Mouse (Mus musculus): ENCODE measurements around the gene Hnrnpul1. TPM values are rescaled to one million over a fixed set of nuclear protein-coding genes. Genes with fewer than 3 reads are reported as not detected.
A peak's percentile ranks its signal among the peaks of the same experiment; 100 is the strongest.

Hnrnpul1 gene
- polyA plus RNA-seq, 1 experiment from 2014 or later = 49.0 TPM

DNA sequence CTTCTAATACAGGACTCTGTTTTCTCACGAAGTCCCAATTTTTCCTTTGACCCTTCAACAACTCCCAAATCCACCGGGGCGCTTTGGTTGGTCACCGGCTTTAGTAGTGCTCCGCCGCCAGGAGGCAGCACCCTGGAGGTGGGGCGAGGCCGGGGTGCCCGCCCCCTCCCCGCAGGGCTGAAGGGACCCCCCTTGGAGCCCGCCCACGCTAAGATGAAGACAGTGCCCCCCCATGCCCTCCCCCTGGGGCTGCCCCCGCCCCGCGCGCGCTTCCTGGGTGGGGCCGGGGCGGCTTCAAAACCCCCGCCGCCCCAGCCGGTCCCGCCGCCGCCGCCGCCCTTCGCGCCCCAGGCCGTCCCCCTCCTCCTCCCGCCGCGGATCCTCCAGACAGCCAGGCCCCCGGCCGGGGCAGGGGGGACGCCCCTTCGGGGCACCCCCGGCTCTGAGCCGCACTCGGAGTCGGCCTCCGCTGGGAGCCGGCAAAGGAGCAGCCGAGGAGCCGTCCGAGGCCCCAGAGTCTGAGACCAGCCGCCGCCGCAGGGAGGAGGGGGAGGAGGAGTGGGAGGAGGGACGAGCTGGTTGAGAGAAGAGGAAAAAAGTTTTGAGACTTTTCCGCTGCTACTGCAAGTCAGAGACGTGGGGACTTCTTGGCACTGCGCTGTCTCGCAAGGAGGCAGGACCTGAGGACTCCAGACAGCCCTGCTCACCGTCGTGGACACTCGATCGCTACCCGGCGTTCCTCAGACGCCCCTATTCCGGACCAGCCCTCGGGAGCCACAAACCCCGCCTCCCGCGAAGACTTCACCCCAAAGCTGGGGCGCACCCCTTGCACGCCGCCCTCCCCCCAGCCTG lies 67.7 kb downstream of the Hnrnpul1 start, which contains the start of gene Tgfb1:
TSS of gene Tgfb1 (plus strand) at position 323 of the 852 bp plus-strand sequence.
- no peaks in the 10 kb centered on the region for H3K9me3 ChIP-seq
- peak within 1 kb of the TSS; percentile 73 for H3K4me3 ChIP-seq (replicated peaks)
- WGBS = under 1% methylated on average over 65 of the region's 69 CpGs
- peak within 1 kb of the TSS; percentile 71 for H3K9ac ChIP-seq
- H3K27me3 ChIP-seq (replicated peaks) = peaks cover 6% of the 10 kb centered on the region; the same call in 1 of the 2 replicates
- H3K27ac ChIP-seq = peak within 1 kb of the TSS; percentile 84
- peak within 1 kb of the TSS; percentile 97 for H3K4me2 ChIP-seq
- no peaks in the 10 kb centered on the region for H3K36me3 ChIP-seq
- peak; percentile 16; the same call in 1 of the 2 replicates for ATAC-seq (ENCODE audit: insufficient read depth, low FRiP score, low read depth)
- H3K4me1 ChIP-seq = peaks cover 34% of the 10 kb centered on the region

DNA sequence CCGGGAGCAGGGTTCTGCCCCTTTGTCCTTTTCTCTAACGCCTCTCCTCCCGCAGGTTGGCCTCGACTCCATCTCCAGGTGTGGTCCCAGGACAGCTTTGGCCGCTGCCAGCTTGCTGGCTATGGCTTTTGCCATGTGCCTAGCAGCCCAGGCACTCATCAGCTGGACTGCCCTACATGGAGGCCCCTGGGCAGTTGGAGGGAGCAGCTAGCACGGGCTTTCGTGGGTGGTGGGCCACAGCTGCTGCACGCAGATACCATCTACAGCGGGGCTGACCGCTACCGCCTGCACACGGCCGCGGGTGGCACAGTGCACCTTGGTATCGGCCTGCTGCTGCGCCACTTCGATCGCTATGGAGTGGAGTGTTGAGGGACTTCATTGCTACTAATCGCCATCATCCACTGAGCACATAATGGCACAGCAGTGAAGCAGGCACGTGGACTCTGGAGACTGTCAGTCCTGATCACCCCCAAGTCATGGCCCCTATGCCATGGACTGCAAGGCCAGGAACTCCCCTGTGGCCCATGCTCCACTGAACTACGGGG lies 68.6 kb downstream of the Hnrnpul1 start:
- WGBS = 68% methylated on average over 21 of the region's 21 CpGs
- Histone ChIP-seq H3K36me3 (no peaks in the 10 kb centered on the region), H3K4me3 (replicated peaks) (peak overlapping the region; percentile 73), H3K9ac (no peak overlapping the region), H3K27ac (no peak overlapping the region), H3K4me1 (peaks cover 34% of the 10 kb centered on the region), H3K27me3 (replicated peaks) (peaks cover 6% of the 10 kb centered on the region; the same call in 1 of the 2 replicates), H3K9me3 (no peaks in the 10 kb centered on the region), H3K4me2 (peak overlapping the region; percentile 97)
- no peak for ATAC-seq (ENCODE audit: insufficient read depth, low FRiP score, low read depth)

DNA sequence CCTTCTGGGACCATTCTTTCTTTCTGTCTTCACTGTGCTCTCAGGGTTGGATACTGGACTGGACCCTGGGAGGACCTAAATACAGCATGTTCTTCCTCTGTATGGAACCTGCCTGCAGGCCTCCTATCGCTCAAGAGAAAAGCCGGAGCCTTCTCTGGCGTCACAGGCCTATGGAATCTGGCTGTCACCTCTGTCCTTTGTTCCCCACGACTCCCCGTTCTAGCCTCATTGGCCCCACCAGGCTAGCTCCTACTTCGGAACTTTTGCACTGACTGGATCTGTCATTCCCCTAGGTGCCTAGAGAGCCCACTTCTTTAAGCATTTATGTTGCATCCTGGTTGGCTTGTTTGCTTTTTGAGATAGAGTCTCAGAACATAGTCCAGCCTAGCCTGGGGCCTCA lies 69.9 kb downstream of the Hnrnpul1 start:
- no peak for ATAC-seq (ENCODE audit: insufficient read depth, low FRiP score, low read depth)
- WGBS = 81% methylated on average over 6 of the region's 6 CpGs
- no peak overlapping the region for H3K27ac ChIP-seq
- peaks cover 6% of the 10 kb centered on the region; the same call in 1 of the 2 replicates for H3K27me3 ChIP-seq (replicated peaks)
- no peak overlapping the region for H3K4me3 ChIP-seq (replicated peaks)
- no peaks in the 10 kb centered on the region for H3K36me3 ChIP-seq
- H3K4me1 ChIP-seq = peaks cover 33% of the 10 kb centered on the region
- no peaks in the 10 kb centered on the region for H3K9me3 ChIP-seq
- no peak overlapping the region for H3K4me2 ChIP-seq
- no peak overlapping the region for H3K9ac ChIP-seq

DNA sequence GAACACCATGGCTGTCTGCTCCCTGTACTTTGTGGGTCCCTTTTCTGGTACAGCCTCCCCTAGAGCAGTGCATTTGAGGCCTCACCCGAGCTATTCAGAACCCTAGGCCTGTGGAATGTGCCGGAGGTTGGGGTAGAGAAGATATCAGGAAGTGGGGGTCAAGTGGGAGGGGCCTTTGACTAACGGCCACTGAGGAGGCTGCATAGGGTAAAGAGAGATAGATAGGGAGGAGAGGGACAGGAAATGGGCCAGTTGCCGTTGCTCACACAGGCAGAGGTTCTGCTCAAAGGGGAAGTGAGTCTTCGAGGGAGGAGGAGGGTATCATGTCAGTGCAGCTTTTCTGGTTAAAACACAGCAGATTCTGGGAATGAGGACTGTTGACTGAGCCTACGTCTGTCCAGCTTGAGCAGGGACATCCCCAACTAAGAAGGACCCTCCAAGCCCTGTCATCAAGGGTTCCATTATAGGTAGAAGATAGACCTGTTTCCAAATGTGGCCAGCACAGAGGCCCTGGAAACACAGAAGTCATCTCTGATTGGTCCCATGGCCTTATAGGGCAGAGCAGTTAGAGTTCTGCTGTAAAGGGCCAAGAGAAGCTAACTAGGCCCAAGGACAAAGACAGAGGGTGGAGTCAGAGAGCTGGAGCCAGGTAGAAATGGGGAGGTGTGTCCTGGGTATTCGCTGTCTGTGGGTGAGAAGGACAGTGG lies 70.9 kb downstream of the Hnrnpul1 start:
- no peak overlapping the region for H3K4me3 ChIP-seq (replicated peaks)
- H3K9me3 ChIP-seq = no peaks in the 10 kb centered on the region
- peaks cover 24% of the 10 kb centered on the region for H3K4me1 ChIP-seq
- WGBS = 55% methylated on average over 7 of the region's 7 CpGs
- ATAC-seq (ENCODE audit: insufficient read depth, low FRiP score, low read depth) = no peak
- H3K9ac ChIP-seq = no peak overlapping the region
- peaks cover 6% of the 10 kb centered on the region; the same call in 1 of the 2 replicates for H3K27me3 ChIP-seq (replicated peaks)
- H3K4me2 ChIP-seq = 0 out of 2 replicates have a peak overlapping the region, but pooled peaks have one; percentile 9
- H3K36me3 ChIP-seq = no peaks in the 10 kb centered on the region
- H3K27ac ChIP-seq = 0 out of 2 replicates have a peak overlapping the region, but pooled peaks have one; percentile 12

DNA sequence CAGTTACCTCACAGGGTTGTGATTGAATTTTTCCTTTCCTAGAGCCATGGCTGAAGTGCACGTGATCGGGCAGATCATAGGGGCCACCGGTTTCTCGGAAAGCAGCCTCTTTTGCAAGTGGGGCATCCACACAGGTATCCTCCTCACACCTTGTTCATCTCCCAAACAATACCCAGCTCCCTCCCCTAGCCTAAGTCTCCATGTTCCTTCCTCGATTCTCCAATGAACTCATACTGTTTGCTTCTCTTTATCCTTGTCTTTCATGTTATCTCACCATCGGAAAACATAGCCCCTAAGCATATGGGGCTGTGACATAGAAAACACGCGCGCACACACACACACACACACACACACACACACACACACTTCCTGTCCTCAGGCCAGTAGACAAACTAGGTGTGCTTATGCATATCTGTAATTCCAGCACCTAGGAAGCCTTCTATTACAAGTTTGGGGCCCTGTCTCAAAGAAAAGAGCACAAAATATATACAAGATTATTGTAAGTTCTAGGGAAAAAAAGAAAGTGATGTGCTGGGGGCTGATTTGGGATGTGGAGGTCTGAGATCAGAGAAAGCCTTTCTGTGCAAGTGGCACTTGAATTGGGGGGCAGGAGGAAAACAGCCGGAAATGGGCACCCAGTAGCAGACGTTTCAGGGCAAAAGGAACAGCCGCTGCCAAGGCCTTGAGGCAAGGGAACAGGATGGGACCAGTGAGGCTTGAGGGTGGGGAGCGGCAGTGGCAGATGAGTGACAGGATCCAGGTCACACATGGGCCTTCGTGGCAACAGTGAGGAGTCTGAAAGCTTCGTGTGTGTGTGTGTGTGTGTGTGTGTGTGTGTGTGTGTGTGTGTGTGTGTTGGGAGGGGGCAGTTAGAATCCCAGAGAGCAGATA lies 73.0 kb downstream of the Hnrnpul1 start:
- no peak overlapping the region for H3K9ac ChIP-seq
- H3K4me2 ChIP-seq = peak overlapping the region; percentile 70
- H3K27me3 ChIP-seq (replicated peaks) = no peaks in the 10 kb centered on the region
- peak overlapping the region; percentile 68 for H3K4me3 ChIP-seq (replicated peaks)
- WGBS = 53% methylated on average over 15 of the region's 15 CpGs
- peaks cover 11% of the 10 kb centered on the region for H3K4me1 ChIP-seq
- no peak for ATAC-seq (ENCODE audit: insufficient read depth, low FRiP score, low read depth)
- H3K27ac ChIP-seq = no peak overlapping the region
- no peaks in the 10 kb centered on the region for H3K36me3 ChIP-seq
- no peaks in the 10 kb centered on the region for H3K9me3 ChIP-seq

DNA sequence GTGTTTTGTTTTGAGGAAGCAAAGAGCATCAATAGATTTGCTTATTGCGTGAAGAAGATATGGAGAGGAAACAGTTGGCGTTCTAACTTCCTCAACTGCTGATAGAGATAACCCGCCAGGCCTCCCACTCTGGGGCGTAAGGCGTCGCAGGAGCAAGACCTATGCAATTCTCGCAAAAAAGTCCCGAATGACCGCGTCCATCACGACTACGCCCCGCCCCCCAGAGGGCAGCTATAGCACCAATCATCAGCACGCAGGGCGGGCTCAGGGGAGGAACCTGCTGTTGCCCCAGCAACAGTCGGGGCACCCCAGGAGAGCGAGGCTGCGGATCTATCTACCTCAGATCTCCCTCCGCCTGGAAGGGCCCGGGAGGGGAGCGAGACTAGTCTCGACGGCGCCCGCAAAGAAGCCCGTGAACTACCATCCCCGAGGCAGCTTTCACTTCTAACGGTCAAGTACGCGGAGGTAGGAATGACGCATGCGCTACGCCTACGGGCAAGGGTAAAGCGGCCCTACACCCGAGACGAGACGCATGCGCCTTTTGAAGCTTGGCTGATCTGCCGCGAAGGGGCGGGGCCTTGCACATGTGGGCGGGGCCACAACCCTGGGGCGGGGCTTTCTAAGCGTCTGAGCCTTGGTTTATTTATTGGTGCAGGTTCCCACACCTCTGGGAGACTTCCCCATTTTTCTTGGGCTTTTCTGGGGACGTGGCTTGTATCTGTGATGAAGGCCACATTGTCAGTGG lies 73.9 kb downstream of the Hnrnpul1 start, which contains the start of gene B9d2:
TSS of gene B9d2 (plus strand) at position 267 of the 745 bp plus-strand sequence.
- Histone ChIP-seq H3K27me3 (replicated peaks) (no peaks in the 10 kb centered on the region), H3K36me3 (no peaks in the 10 kb centered on the region), H3K4me1 (peaks cover 6% of the 10 kb centered on the region), H3K4me2 (peak within 1 kb of the TSS; percentile 70), H3K4me3 (replicated peaks) (peak within 1 kb of the TSS; percentile 68), H3K9ac (no peak within 1 kb of the TSS), H3K27ac (peak within 1 kb of the TSS; percentile 94), H3K9me3 (no peaks in the 10 kb centered on the region)
- ATAC-seq (ENCODE audit: insufficient read depth, low FRiP score, low read depth) = peak; percentile 96
- under 1% methylated on average over 46 of the region's 46 CpGs for WGBS

DNA sequence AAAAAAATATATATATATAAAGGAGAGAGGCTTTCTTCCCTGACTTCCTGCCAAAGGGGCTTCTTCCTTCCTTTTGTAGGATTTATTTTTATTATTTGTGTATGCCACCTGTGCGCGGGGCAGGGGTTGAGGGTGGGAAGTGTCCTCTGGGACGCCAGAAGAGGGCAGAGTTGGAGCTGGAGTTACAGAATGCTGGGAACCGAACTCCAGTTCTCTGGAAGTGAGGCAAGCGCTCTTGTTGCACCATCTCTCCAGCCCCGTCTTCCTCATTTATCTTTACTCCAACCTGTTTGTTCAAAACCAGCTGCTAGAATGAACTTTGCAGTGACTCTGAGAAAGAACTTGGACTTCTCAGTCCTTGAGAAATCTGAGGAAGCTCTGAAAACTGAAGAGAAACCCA lies 74.6 kb downstream of the Hnrnpul1 start:
- no peaks in the 10 kb centered on the region for H3K36me3 ChIP-seq
- peaks cover 12% of the 10 kb centered on the region for H3K4me1 ChIP-seq
- peak overlapping the region; percentile 68 for H3K4me3 ChIP-seq (replicated peaks)
- H3K27me3 ChIP-seq (replicated peaks) = peaks cover 6% of the 10 kb centered on the region
- WGBS = 3% methylated on average over 6 of the region's 6 CpGs
- H3K27ac ChIP-seq = peak overlapping the region; percentile 94
- H3K9ac ChIP-seq = no peak overlapping the region
- no peak for ATAC-seq (ENCODE audit: insufficient read depth, low FRiP score, low read depth)
- no peaks in the 10 kb centered on the region for H3K9me3 ChIP-seq
- peak overlapping the region; percentile 70 for H3K4me2 ChIP-seq

DNA sequence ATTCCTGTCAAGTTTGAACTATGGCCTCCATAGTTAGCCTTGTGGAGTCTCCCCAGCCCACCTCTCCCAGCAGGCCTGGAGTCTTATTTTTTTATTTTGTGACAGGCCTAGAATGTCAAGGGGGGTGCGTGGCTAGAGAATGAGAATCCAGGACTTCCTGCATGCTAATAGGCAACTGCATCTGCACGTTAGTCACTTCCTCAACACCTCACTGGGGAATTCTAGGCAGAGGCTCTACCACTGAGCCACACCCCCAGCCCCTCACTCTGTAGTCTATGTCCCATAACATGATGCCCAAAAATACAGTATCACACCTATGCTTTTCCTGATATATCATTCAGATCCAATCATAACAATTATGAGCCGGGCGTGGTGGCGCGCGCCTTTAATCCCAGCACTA lies 77.5 kb downstream of the Hnrnpul1 start:
- H3K9ac ChIP-seq = no peak overlapping the region
- H3K9me3 ChIP-seq = no peaks in the 10 kb centered on the region
- H3K4me3 ChIP-seq (replicated peaks) = no peak overlapping the region
- peaks cover 23% of the 10 kb centered on the region for H3K27me3 ChIP-seq (replicated peaks)
- H3K36me3 ChIP-seq = no peaks in the 10 kb centered on the region
- no peak overlapping the region for H3K4me2 ChIP-seq
- H3K4me1 ChIP-seq = peaks cover 18% of the 10 kb centered on the region
- 89% methylated on average over 7 of the region's 7 CpGs for WGBS
- ATAC-seq (ENCODE audit: insufficient read depth, low FRiP score, low read depth) = no peak
- no peak overlapping the region for H3K27ac ChIP-seq

DNA sequence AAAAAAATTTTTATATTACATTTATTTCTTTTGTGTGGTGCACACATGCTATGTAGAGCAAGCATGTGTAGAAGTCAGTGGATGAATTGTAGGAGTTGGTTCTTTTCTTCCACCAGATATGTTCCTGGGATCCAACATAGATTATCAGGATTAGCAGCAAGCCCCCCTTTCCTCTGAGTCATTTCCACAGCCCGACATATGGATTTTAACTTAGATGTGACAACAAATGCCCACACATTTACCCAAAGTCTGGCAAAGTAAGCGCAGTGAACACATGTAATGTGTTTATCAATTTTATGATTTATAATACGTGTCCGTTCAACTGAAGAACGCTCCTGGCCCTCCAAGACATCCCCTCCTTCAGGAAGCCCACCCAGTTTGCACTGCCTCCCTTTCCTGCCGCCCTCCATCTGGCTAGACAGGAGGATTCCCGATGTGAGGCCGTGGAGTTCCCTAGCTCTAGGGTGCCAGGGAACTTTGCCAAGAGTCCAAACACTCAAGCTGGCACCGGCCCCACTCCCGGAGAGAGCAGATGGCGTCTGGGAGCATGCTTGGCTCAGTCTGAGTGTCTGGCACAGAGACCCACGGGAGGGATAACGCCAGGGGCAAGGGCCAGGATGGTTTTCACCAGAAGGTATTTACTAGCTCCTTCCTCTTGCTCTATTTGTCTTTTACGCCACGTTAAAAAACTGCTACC lies 78.3 kb downstream of the Hnrnpul1 start:
- H3K4me2 ChIP-seq = no peak overlapping the region
- peaks cover 23% of the 10 kb centered on the region for H3K27me3 ChIP-seq (replicated peaks)
- H3K9ac ChIP-seq = no peak overlapping the region
- no peaks in the 10 kb centered on the region for H3K36me3 ChIP-seq
- ATAC-seq (ENCODE audit: insufficient read depth, low FRiP score, low read depth) = no peak
- H3K9me3 ChIP-seq = no peaks in the 10 kb centered on the region
- WGBS = 51% methylated on average over 15 of the region's 15 CpGs
- no peak overlapping the region for H3K27ac ChIP-seq
- H3K4me1 ChIP-seq = peaks cover 18% of the 10 kb centered on the region
- H3K4me3 ChIP-seq (replicated peaks) = no peak overlapping the region

DNA sequence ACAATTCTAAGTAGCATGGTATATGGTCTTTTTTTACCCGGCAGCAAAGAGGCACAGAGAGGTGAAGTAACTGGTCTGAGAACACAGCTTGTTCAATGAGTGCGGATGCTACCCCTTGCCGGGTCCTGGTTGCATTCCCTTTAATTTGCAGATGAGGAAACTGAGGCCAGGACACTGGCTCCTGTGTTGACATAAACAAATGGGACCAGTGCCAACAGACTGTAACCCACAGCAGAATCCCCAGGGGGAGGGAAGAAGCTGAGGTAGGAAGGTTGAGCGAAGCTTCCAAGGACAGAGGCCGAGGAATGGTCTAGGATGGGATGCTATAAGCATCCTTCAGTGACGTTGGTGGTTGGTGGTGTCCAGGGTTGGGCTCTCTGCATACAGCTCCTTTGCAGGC lies 79.2 kb downstream of the Hnrnpul1 start:
- H3K9ac ChIP-seq = no peak overlapping the region
- peak overlapping the region; percentile 73; the same call in 1 of the 2 replicates for H3K4me2 ChIP-seq
- H3K4me1 ChIP-seq = peaks cover 17% of the 10 kb centered on the region
- H3K36me3 ChIP-seq = no peaks in the 10 kb centered on the region
- H3K4me3 ChIP-seq (replicated peaks) = no peak overlapping the region
- H3K27ac ChIP-seq = no peak overlapping the region
- no peak for ATAC-seq (ENCODE audit: insufficient read depth, low FRiP score, low read depth)
- peaks cover 23% of the 10 kb centered on the region for H3K27me3 ChIP-seq (replicated peaks)
- WGBS = 46% methylated on average over 6 of the region's 6 CpGs
- no peaks in the 10 kb centered on the region for H3K9me3 ChIP-seq
